Mouse (Mus musculus): ENCODE measurements around the gene Pde1c.

The Pde1c gene

DNA sequence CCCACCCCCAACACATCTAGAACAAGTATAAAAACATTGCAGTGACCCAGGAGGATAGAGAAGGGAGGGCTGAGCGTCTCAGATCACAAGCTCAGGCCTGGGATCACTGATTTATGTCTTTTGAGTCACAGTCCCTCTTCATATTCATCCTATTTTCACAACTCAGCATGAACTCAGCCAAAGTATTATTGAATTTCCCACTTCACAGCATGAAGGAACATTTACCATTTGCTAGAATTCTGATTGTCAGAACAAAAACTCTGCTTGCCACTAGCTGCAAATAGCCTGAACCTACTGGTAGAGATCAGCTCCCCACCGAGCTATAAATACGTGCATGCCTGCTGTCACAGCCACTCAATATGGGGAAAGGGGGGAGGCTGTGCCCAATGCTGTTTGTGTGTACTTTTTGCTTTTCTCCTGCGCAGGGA is 492.5 kb downstream of the Pde1c start:
- no peak for DNase-seq (ENCODE audit: low spot score in 2 of 2)

DNA sequence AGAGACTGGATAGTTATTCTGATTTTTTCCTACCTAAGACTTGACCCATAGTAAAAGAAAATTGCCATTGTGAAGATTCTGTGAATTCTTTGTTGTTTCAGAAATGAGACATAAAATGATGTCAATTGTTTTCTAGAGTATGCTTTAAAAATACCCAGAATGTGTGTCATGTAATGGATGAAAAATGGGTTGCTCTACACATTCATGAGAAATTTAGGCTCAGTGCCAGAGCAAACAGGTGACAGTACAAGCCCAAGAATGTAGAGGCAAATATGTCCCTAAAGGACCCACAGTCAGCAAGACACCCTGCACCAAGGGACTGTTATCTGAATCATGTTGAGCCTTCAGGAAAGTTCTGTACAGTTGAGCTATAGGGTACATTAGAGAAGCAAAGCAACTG is 500.4 kb downstream of the Pde1c start:
- DNase-seq (ENCODE audit: low spot score in 2 of 2): no peak

DNA sequence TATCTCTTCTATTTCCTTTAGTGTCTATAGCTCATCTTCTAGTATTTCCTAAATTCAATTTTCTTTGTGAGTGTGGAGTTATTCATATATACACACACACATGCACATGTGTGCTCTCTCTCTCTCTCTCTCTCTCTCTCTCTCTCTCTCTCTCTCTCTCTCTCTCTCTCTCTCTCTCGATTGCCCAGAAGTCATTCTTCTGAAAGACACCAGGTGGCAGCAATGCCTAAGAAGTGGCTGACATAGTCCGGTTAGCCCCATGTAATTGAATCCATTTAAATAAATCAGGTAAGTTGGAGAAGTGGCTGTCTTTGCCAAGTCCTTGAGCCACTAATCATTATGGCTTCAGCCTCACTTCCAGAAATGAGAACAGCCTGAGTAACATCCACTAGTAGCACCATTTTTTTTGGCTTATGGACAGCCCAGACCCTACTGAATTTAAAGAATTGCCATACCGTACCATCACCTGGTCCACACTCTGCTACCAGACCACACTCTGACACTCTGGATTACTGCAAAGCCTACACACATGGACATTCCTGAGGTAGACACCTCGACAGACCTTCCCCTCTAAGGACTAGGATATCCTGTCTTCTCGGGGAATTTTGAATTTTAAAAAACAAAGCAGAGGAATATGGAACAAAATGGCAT is 502.1 kb downstream of the Pde1c start:
- no peak for DNase-seq (ENCODE audit: low spot score in 2 of 2)

DNA sequence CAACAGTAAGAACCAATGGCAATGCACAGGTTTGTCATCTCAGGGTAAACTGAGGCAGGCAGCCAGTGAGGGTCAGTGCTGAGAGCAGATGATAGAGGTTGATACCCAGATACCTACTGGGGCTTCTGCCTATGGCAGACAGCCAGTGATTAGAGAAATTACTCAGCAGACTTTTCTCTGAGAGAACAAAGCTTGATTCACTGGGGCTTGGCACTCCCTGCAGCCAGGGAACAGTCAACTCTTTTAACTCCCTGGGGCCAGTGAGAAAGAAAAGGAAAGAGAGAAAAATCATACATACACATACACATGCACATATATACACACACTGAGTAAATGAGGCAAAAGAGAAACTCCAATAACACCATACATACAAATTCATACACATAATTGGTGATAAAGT is 505.2 kb downstream of the Pde1c start:
- no peak for DNase-seq (ENCODE audit: low spot score in 2 of 2)

DNA sequence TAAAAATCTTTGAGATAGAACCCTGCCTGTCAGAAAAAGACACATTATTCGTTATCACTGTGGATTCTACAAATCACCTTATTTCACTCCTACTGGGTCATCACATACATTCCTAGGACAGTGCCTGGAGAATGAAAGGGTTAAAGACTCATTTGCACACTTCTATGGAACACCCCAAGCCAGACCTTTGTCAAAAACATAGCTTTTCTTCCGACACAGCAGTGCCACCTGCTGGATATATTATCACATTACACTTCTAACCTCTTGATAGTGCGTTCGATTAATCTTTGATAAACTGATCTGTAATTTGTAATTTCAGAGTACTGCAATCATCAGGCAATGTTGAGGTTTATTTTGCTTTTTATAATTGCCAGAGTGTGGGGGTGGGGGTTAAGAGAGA is 519.8 kb downstream of the Pde1c start:
- no peak for DNase-seq (ENCODE audit: low spot score in 2 of 2)

DNA sequence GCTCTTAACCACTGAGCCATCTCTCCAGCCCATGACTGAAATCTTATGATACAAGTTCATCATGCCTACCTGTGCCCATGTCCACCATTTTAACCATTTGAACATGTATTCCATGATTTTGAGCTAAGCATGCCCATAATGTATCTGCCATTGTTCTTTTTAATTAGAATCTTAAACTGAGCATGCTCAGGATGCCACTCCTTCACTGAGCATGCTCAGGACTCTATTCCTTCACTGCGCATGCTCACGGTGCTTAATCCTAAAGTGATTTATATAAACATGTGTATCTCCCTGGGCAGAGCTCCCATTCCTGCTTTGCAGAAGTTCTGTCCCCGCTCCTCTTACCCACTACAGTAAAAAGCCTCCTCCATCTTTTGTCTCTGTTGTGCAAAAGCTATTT is 520.3 kb downstream of the Pde1c start:
- no peak for DNase-seq (ENCODE audit: low spot score in 2 of 2)

DNA sequence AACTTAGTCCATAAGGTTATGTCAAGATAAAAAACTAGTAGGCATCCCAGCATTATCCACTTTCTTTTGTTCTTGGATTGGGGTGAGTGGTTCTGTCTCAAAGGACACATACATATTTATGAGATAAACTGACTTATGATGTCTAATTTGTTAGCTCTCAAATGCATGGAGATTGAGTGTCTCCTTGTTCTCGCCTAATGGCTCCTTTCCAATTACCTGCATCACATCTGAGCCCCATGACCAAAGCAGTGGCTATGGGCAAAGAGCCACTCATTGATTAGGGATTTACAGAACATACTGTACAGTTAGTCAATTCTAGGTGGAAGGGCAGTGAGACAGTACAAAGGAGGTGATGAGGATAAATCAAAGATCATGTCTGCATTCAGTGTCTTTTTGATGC is 524.2 kb downstream of the Pde1c start:
- no peak for DNase-seq (ENCODE audit: low spot score in 2 of 2)

DNA sequence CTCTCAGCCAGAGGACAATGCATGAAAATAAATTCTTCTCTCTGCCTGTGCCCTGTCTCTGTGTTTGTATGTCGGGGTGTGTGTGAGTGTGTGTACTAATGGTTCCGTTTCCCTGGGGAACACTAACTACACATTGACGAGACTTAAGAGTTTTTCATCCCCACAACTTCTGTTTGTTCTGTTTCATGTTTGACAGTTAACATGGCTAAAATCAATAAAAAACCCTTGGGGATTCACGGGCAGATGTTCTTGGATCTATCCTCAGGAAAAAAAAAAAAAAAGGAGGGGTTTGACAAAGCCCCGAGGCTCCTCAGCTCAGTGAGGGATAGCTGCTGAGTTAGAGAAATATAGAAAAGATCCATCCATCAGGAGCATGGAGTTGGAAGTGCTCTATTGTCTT is 524.6 kb downstream of the Pde1c start:
- DNase-seq (ENCODE audit: low spot score in 2 of 2): no peak

DNA sequence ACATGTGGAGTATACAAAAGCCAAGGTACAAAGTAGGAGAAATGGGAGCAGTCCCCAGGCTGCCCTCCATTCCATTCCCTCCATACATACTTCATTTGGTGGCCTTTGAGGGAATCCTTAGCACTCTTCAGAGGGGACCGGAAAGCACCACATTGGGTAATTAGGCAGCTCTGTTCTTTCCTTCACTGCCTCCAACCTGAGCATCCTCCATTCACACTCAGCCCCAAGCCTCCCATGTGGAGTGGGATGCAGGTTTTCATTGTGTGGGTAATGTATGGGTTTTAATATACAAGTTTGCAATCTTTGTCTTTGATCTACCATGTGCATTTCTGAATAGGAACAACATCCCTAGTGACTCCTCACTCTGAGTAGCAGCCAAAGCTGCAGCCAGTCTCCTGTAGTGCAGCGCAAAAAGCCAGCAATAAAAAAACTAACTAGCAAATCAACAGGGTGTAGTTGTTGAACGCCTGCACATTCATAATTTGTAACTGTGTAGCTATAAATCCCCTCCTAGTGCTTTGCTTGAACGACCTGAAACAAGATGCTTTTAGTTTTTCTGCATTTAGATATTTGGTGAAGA is 529.3 kb downstream of the Pde1c start:
- DNase-seq (ENCODE audit: low spot score in 2 of 2): no peak

DNA sequence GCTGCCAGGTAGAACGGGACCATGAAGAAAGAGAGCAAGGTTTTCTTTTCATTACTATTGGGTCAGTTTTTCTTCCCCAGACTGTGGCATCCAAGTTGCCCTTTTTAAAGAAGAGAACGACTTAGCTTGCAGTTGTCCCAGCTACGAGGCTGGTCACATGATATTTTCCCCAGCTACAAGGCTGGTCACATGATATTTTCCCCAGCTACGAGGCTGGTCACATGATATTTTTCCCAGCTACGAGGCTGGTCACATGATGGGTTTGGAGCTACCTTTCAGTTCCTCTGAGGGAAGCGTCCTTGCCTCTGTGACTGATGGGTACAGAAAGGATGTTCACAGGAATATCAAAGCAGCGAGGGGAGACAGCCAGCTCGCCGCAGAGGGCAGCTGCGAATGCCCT is 533.8 kb downstream of the Pde1c start:
- no peak for DNase-seq (ENCODE audit: low spot score in 2 of 2)

DNA sequence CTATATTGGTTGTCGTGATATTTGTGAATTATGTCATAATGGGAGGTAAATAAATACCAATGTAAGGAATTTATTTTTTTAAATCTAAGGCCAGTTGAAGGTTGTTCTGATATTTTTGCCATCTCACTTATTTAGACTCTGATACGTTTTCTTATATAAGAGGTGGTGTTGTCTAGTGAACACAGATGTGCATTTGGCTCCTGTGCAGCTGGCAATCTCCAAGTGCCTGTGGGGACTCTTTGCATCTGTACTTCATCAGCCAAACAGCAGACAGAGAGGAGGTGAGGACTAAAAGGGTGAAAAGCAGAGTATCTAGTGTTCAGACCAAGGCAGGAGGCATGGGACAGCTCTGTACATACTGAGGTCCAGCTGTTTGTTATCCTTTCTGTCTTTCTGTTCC is 536.7 kb downstream of the Pde1c start:
- DNase-seq (ENCODE audit: low spot score in 2 of 2): no peak

DNA sequence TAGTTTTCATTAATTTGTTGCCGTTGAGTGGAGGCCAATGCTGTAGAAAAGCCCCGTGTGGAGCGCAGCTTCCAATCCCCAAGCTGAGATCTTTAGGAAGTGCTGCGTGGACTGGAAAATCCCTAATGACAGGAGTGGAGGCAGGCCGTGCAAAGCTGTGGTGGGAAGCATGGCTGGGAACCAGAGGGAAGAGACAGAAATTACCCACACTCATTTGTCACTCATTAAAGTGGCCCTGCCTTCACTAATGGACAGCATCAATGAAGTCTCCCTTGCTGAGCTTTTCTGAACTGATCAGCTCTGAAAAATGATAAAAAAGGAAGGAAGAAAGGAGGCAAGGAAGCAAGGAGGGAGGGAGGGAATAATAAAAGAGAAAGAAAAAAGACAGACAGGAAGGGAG is 538.9 kb downstream of the Pde1c start:
- DNase-seq (ENCODE audit: low spot score in 2 of 2): no peak

DNA sequence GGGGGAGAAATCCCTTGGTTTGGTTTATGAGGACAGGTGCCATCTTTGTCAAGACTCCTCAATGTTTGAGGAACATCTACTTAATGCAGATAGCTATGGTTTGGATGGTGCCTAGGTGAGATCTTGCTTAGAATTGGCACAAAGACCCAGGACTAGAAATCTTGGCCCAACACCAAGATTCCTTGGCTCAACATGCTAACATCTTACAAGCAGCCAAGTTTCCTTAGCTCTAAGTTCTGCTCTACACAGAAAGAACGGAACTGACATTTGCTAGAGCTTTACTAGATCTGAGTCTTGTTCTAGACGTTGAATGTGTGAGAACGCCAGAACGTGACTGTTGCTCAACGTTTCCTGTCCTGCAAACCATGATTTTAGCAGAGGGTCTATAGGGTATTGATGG is 540.9 kb downstream of the Pde1c start:
- DNase-seq (ENCODE audit: low spot score in 2 of 2): no peak

DNA sequence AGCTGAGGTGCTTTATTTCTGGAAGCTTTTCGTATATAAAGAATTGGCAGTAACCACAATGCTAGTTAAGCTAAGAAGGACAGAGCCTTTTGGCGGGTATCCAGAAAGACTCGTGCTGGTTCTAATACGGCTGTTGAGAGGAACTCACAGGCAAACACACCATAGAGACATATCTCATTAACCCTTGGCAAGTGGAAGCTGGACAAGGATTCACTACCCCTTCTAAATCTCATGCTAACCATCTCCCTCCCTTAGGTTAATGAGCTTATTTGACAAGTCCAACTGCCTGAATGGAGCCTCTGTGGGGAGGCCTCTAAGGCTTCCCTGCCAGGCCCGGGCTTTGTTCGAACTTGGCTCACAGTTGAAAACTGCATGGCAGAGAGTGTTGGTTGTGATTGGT is 541.6 kb downstream of the Pde1c start:
- DNase-seq (ENCODE audit: low spot score in 2 of 2): no peak

DNA sequence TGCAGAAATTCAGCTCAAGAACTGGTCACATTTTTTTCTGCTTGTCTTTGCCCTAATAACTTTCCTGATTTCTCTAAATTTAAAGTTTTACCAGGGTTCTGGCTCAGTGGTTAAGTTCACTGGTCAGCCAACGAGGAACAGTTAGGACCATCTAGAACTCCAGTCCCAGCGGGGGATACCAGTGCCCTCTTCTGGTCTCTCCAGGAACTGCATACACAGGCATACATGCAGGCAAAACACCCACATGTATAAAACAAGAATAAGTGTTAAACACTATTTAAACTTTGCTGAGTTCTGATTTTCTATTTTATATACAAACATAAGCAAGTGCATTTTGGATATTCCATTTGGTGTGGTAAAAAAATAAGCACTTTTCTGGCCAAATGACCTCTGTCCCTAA is 543.4 kb downstream of the Pde1c start:
- no peak for DNase-seq (ENCODE audit: low spot score in 2 of 2)
